Mouse (Mus musculus): Measurements from ENCODE around the gene Elavl2.

The Elavl2 gene

DNA sequence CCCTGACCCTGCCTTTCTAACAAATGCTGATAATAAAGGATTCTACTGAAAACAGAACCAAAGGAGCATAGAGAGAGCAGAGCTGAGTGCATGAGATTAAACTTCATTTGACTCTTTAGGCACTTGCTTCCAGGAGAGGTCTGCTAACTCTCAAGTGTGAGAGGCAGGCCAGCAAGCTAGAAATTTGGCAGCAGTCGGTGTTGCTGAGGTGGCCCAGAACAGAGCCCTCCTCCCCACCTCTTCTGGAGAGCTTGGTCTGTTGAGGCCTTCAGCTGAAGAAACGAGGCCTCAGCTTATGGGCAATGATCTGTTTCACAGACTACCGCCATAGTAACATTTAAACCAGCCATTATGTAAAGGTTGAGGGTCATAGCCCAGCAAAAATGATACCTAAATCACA is 186.7 kb downstream of the Elavl2 start:
- H3K36me3 ChIP-seq (ENCODE audit: control insufficient read depth, insufficient read depth, low read length, poor library complexity, severe bottlenecking), result no peaks in the 10 kb centered on the region
- DNase-seq (ENCODE audit: low read depth, low spot score), result no peak
- H3K27me3 ChIP-seq (ENCODE audit: control insufficient read depth, insufficient read depth, low read length, poor library complexity, severe bottlenecking), result 0 out of 2 replicates have a peak, but pooled peaks cover 1% of the 10 kb centered on the region

DNA sequence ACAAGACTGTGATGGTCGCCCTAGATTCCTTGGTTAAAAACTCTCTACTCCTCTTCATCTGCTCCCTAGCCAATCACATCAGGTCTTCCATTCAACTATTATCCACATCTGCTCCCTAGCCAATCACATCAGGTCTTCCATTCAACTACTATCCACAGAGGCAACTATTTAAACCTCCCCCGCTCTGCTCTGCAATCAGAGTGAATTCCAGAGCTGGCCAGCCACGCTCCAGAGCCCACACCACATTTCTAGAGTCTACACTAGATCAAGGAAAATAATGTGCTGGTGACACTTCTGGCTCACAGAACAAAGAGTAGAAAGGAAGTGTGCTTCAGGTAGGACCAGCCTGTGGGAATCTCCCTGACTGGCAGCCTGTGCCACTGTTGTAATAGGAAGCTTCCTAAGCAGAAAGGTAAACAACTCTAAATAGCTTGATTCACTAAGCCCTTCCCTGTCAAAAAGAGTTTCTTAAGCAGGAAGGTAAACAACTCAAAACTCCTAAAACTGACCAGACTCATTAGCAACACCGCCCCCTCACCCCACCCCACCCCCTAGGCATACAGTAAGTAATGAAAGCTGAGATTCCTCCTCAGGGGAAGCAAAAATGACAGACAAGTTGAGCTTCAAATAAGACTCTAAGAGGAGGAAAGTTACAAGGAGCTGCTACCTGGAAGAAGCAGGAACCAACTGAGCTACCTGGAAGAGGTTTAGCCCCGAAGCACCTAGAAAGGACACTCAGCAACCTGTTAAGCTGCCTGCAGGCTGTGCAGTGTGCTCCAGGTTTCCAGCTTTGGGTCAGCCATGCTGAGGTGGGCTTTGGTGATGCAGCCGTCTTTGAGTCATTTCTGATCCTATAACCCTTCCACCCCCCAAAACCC is 191.9 kb downstream of the Elavl2 start:
- H3K27me3 ChIP-seq (ENCODE audit: control insufficient read depth, insufficient read depth, low read length, poor library complexity, severe bottlenecking), result no peaks in the 10 kb centered on the region
- DNase-seq (ENCODE audit: low read depth, low spot score), result no peak
- H3K36me3 ChIP-seq (ENCODE audit: control insufficient read depth, insufficient read depth, low read length, poor library complexity, severe bottlenecking), result no peaks in the 10 kb centered on the region
